Mouse (Mus musculus) forebrain, embryonic 15.5 days (tissue): ENCODE results near the gene Ptprt. TPM values are rescaled to one million over a fixed set of nuclear protein-coding genes. Genes with fewer than 3 reads are reported as not detected.

ENCODE experiments used
- ATAC-seq: fragments of 200-750 bp; cut with Nextera tagmentation; replicated peaks from 2 replicates; pipeline ENCODE4 v1.8.0; 2017; ENCODE audit warnings: mild to moderate bottlenecking, moderate TSS enrichment, moderate library complexity
- H3K27ac ChIP-seq: fragments of 300-500 bp; sonication (generic); replicated peaks from 2 replicates; pipeline ENCODE4 v1.5.1; 2015; ENCODE audit warnings: mild to moderate bottlenecking, inconsistent platforms
- H3K27me3 ChIP-seq: fragments of 300-500 bp; sonication (generic); 2 replicates; pipeline ENCODE4 v1.6.1; 2015; ENCODE audit warnings: inconsistent platforms
- H3K36me3 ChIP-seq: fragments of 300-500 bp; sonication (generic); 2 replicates; pipeline ENCODE4 v1.6.1; 2015; ENCODE audit warnings: mild to moderate bottlenecking, inconsistent platforms
- H3K4me1 ChIP-seq: fragments of 300-500 bp; sonication (generic); 2 replicates; pipeline ENCODE4 v1.6.1; 2015; ENCODE audit warnings: inconsistent platforms
- H3K4me2 ChIP-seq: fragments of 300-500 bp; sonication (generic); replicated peaks from 2 replicates; pipeline ENCODE4 v1.6.1; 2015; ENCODE audit warnings: mild to moderate bottlenecking, inconsistent platforms
- H3K4me3 ChIP-seq: fragments of 300-500 bp; sonication (generic); 2 replicates; pipeline ENCODE4 v1.5.1; 2015; ENCODE audit warnings: mild to moderate bottlenecking, inconsistent platforms
- H3K9ac ChIP-seq: fragments of 300-500 bp; sonication (generic); replicated peaks from 2 replicates; pipeline ENCODE4 v1.6.1; 2015; ENCODE audit warnings: mild to moderate bottlenecking, inconsistent platforms
- H3K9me3 ChIP-seq: fragments of 300-500 bp; sonication (generic); 2 replicates; pipeline ENCODE4 v1.6.1; 2016; ENCODE audit warnings: inconsistent platforms
- WGBS: fragments of 180-500 bp; shearing (Covaris S2); methylation state at CpG from one replicate; pipeline ENCODE4 v1.1.7; 2015; ENCODE audit warnings: mixed read lengths; 5-methylcytosine and 5-hydroxymethylcytosine counted together
- polyA plus RNA-seq: library from polyadenylated mRNA; unstranded; fragments of >200 nt; fragmentation: Nextera tagmentation; extraction: Ambion mirVana; gene quantifications from 2 replicates; pipeline ENCODE4 v1.2.1, GENCODE M21; 2015

The Ptprt gene
- polyA plus RNA-seq, 1 experiment from 2014 or later = 8.2 TPM

DNA sequence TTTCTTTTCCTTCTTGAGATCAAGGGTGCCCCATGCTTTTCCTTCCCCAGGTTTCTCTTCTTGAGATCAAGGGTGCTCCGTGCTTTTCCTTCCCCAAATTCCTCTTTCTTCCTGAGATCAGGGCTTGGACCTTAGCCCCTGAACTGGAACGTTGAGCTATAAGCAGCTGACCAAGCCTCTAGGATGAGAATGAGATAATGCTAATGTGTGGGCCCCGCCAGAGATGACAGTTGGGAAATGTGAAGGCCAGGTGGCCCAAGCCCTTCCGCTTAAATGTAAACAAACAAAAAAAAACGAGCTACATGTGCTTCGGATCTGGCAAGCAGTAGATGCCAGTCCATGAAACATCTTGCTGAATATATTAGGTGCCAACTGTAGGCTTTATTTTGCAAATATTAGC is 266.3 kb downstream of the Ptprt start:
- WGBS = 72% methylated on average over 6 of the region's 6 CpGs
- H3K27ac ChIP-seq = no peak overlapping the region

DNA sequence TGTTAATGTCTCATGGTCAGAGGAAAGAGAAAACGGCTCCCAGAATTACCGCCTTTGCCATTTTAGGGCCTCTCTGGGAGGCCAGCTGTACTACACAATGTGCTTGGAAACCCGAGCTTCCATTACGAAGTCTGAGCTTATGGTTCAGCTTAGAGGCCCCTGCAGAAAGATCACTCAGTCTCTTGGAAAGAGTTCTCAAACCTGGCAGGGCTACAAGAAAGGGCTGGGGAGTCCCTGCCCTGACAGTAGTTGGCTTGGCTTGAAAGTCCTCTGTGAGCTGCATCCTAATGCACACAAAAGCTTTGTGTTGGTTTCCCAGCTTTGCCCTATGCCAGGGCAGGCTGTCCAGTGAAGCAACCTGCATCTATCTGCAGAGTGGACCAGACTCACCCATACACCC is 269.1 kb downstream of the Ptprt start:
- Histone ChIP-seq H3K36me3 (no peaks in the 10 kb centered on the region), H3K9ac (no peak overlapping the region), H3K4me2 (no peak overlapping the region), H3K9me3 (no peaks in the 10 kb centered on the region), H3K27me3 (no peaks in the 10 kb centered on the region), H3K27ac (no peak overlapping the region), H3K4me1 (0 out of 2 replicates have a peak, but pooled peaks cover 3% of the 10 kb centered on the region), H3K4me3 (no peak overlapping the region)
- peak; percentile 43; the same call in 1 of the 2 replicates for ATAC-seq
- 29% methylated on average over 4 of the region's 4 CpGs for WGBS

More for the DNA sequence above, 266.3 kb downstream of the Ptprt start:
- H3K9me3 ChIP-seq = no peaks in the 10 kb centered on the region
- no peak overlapping the region for H3K4me2 ChIP-seq
- 0 out of 2 replicates have a peak, but pooled peaks cover 3% of the 10 kb centered on the region for H3K4me1 ChIP-seq
- no peaks in the 10 kb centered on the region for H3K36me3 ChIP-seq
- no peaks in the 10 kb centered on the region for H3K27me3 ChIP-seq
- ATAC-seq = no peak
- H3K4me3 ChIP-seq = no peak overlapping the region
- H3K9ac ChIP-seq = no peak overlapping the region

DNA sequence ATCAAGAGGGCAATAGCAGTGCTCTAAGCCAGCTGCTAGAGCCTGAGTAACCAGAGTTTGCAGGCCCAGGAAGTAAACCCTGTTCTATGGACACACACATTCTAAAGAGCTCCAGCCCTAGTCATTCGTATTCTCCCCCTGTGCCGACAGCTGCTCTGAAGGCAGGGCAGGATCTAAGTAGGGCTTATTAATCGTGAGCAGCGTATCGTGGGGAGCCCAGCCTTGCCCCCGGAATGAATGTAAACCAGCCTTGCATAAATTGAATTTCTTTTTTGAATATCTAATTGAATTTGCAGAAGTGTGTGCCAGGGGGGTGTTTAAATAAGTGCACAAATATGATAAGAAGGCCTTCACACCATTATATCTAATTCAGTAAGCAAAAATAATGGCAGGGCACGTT is 283.6 kb downstream of the Ptprt start:
- no peak overlapping the region for H3K4me2 ChIP-seq
- H3K36me3 ChIP-seq = no peaks in the 10 kb centered on the region
- H3K27me3 ChIP-seq = no peaks in the 10 kb centered on the region
- no peak for ATAC-seq
- no peak overlapping the region for H3K4me3 ChIP-seq
- no peak overlapping the region for H3K9ac ChIP-seq
- 18% methylated on average over 7 of the region's 7 CpGs for WGBS
- H3K27ac ChIP-seq = no peak overlapping the region
- H3K4me1 ChIP-seq = 0 out of 2 replicates have a peak, but pooled peaks cover 3% of the 10 kb centered on the region
- no peaks in the 10 kb centered on the region for H3K9me3 ChIP-seq

DNA sequence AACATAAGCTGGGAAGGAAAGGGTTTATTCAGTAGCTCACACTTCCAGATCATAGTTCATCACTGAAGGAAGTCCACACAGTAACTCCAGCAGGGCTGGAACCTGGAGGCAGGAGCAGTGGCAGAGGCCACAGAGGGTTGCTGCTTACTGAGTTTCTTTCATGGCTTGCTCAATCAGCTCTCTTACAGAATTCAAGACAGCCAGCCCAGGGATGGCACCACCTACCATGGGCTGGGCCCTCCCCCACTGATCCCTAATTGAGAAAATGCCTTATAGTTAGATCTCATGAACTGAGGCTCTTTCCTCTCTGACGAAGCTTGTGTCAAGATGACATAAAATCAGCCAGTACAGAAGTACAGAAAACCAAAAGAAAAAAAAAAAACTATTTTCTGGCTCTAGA is 311.9 kb downstream of the Ptprt start:
- Histone ChIP-seq H3K27ac (no peak overlapping the region), H3K4me2 (no peak overlapping the region), H3K27me3 (no peaks in the 10 kb centered on the region), H3K4me1 (no peaks in the 10 kb centered on the region), H3K9ac (no peak overlapping the region), H3K36me3 (no peaks in the 10 kb centered on the region), H3K4me3 (no peak overlapping the region), H3K9me3 (no peaks in the 10 kb centered on the region)
- ATAC-seq = no peak
- 57% methylated on average over 1 of the region's 1 CpGs for WGBS

DNA sequence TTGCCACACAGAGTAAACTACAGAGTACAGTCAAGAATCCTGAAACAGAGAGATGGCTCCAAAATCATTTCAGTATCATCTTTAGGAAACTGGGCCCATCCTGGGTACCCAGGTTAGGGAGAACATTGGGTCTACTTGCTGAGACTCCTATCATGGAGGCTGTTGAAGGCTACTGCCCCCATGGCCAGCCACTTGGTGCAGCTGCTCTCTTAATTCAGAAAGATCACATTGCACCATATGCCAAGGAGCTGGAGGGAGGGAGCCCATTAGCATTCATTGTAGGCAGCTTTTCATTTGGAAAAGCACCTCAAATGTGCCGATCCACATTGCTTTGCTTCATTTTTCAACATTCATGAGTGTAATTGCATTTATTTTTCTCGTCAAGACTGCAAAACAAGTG is 319.1 kb downstream of the Ptprt start:
- WGBS = 19% methylated on average over 2 of the region's 2 CpGs
- Histone ChIP-seq H3K4me2 (no peak overlapping the region), H3K4me1 (peaks cover 6% of the 10 kb centered on the region; the same call in 1 of the 2 replicates), H3K36me3 (no peaks in the 10 kb centered on the region), H3K9ac (no peak overlapping the region), H3K27me3 (no peaks in the 10 kb centered on the region), H3K27ac (0 out of 2 replicates have a peak overlapping the region, but pooled peaks have one; percentile 2), H3K9me3 (no peaks in the 10 kb centered on the region), H3K4me3 (no peak overlapping the region)
- no peak for ATAC-seq

DNA sequence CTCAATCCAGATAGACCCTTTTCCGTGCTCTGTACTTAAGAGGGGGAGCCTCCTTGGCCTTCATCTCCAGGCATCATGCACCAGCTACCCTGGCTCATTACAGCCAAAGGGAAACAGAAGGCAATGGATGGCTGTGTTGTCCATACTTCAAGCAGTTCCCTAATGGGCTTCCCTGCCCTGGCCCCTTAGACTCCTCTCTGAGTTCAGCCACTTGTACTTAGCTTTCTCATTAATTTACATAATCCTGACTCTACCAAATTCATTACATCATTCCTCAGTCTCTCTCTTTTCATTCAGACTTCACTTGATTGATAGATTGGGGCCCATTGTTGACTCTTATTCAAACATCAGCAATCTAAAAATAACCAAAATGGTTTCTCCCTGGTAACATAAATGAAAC is 320.7 kb downstream of the Ptprt start:
- no peaks in the 10 kb centered on the region for H3K36me3 ChIP-seq
- WGBS = 19% methylated on average over 1 of the region's 1 CpGs
- no peak overlapping the region for H3K4me3 ChIP-seq
- no peaks in the 10 kb centered on the region for H3K9me3 ChIP-seq
- H3K27me3 ChIP-seq = 0 out of 2 replicates have a peak, but pooled peaks cover 4% of the 10 kb centered on the region
- H3K9ac ChIP-seq = no peak overlapping the region
- H3K4me2 ChIP-seq = no peak overlapping the region
- H3K27ac ChIP-seq = no peak overlapping the region
- ATAC-seq = peak; percentile 82
- peaks cover 6% of the 10 kb centered on the region; the same call in 1 of the 2 replicates for H3K4me1 ChIP-seq

DNA sequence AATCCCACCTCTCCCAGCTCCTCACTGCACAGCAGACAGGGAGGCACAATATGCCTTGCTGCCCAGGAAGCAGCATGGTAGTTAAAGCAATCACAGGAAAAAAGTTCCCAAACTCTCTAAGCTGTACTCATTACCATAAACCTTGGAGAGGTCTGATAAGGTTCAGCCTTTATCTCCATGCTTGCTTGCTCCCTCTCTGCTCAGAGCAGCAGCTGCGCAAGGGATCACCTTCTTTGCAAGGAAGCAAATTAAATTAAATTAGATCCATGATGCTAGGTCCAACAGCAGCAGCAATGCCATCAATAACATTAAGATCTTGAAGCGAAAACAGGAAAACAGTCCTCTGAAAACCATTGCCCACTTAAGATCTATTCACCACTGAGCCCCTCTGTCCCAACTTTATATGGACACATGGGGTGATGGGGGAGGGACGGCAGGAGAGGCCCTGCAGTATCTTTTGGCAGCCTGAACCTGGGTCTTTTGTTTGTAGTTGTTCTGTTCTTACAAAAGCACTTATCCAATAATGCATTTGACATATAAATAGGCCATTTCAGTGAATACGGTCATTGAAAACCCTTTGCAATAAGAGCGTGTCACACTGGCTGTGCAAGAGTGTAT is 328.8 kb downstream of the Ptprt start:
- WGBS = 6% methylated on average over 5 of the region's 5 CpGs
- Histone ChIP-seq H3K9me3 (no peaks in the 10 kb centered on the region), H3K4me2 (no peak overlapping the region), H3K4me1 (peaks cover 4% of the 10 kb centered on the region; the same call in 1 of the 2 replicates), H3K36me3 (no peaks in the 10 kb centered on the region), H3K27ac (no peak overlapping the region), H3K9ac (no peak overlapping the region), H3K4me3 (no peak overlapping the region), H3K27me3 (0 out of 2 replicates have a peak, but pooled peaks cover 4% of the 10 kb centered on the region)
- ATAC-seq = no peak

DNA sequence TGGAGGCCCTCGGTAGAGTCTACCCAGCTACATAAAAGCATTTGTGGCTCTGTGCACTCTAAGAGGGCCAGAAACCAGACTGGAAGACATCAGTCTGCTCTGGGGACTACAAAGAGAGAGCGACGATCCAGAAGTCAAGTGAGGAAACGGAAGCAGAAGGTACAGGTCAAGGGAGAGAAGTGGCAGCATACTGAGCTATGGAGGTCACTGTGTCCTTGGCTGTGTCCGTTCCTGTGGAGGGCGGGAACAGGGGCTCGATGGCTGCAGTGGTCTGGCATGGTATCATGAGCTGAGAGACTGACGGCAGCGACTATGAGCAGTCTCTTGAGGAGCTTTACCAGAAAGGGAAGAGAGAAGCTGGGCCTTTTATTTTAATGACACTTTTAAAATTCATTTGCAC is 331.5 kb downstream of the Ptprt start:
- H3K4me3 ChIP-seq = no peak overlapping the region
- no peaks in the 10 kb centered on the region for H3K27me3 ChIP-seq
- H3K4me2 ChIP-seq = no peak overlapping the region
- no peak overlapping the region for H3K27ac ChIP-seq
- H3K9ac ChIP-seq = no peak overlapping the region
- WGBS = 91% methylated on average over 9 of the region's 9 CpGs
- H3K36me3 ChIP-seq = no peaks in the 10 kb centered on the region
- no peaks in the 10 kb centered on the region for H3K9me3 ChIP-seq
- peaks cover 4% of the 10 kb centered on the region; the same call in 1 of the 2 replicates for H3K4me1 ChIP-seq
- no peak for ATAC-seq

DNA sequence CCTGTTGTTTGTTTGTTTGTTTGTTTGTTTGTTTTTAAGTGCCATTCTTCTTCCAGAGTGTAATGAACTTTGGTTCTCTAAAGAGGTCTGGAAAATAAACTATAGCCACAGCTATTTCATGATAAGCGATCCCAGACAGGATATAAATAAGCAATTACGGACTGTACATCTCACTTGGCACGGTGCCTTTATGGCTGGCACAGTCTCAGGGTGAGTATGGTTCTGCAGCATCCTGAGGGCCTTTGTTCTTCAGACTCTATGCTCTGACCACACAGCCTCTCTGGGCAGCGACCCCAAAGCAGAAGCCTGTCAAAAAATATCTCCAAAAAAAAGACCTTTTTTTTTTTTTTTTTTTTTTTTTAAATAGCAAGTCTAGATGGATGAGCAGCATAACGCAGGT is 338.5 kb downstream of the Ptprt start:
- ATAC-seq = no peak
- no peak overlapping the region for H3K27ac ChIP-seq
- H3K4me3 ChIP-seq = no peak overlapping the region
- WGBS = 51% methylated on average over 5 of the region's 5 CpGs
- peaks cover 7% of the 10 kb centered on the region; the same call in 1 of the 2 replicates for H3K4me1 ChIP-seq
- H3K9ac ChIP-seq = no peak overlapping the region
- H3K9me3 ChIP-seq = no peaks in the 10 kb centered on the region
- H3K4me2 ChIP-seq = no peak overlapping the region
- no peaks in the 10 kb centered on the region for H3K36me3 ChIP-seq
- no peaks in the 10 kb centered on the region for H3K27me3 ChIP-seq

DNA sequence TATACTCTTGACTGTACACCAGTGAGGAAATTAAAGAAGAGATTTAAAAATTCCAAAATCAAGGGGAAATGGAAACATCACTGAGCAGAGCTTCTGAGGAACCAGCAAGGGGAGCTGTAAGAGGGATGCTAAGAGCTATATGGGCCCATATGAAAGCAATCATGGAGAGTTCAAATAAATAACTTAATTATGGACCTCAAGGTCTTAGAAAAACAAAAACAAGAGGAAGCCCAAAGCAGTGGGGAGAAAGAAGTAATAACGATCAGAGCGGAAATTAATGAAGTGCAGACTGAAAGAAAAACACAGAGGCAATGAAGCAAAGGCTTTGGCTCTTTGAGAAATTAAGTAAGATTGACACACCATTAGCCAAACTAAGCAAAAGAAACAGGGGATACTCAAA is 353.0 kb downstream of the Ptprt start:
- no peaks in the 10 kb centered on the region for H3K36me3 ChIP-seq
- H3K9ac ChIP-seq = no peak overlapping the region
- ATAC-seq = no peak
- 16% methylated on average over 2 of the region's 2 CpGs for WGBS
- H3K4me1 ChIP-seq = no peaks in the 10 kb centered on the region
- H3K4me2 ChIP-seq = no peak overlapping the region
- no peaks in the 10 kb centered on the region for H3K9me3 ChIP-seq
- H3K27me3 ChIP-seq = no peaks in the 10 kb centered on the region
- no peak overlapping the region for H3K4me3 ChIP-seq
- H3K27ac ChIP-seq = no peak overlapping the region

DNA sequence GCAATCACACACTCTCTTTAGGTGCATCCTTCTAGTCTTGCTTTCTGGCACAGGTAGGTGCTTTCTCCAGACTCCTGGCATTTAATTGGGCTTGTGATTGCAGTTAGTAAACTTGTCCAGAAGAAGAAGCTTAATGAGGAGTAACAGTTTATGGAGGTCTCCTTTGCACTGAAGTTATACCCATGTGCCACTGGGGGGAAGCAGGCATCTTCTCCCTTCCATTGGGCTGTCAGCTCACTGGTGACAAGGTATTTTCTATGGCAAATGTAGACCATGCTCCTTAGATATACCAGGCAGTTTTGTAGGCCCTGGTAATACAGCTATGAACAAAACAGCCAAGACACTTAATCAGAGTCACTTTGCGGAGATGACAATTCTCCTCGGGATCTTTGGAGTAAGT is 366.9 kb downstream of the Ptprt start:
- H3K36me3 ChIP-seq = no peaks in the 10 kb centered on the region
- ATAC-seq = no peak

DNA sequence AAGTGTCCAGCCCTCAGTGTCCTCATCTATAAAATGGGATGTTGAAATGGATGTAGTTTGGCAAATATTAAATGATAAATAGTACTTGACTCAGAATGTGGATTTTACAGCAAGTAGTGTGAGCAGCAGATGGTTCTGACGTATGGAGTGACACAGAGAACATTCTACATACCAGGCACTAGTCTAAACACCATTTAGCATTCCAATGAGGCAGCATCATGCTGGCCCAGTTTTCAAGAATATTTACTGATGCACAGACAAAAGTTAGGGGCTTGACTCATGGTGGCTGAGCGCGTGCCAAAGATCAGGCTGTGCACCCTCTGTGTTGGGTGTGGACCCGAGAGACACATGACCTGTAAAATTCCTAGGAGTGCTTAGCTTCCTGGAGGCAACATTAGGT is 378.3 kb downstream of the Ptprt start:
- Histone ChIP-seq H3K27ac (peak overlapping the region; percentile 82), H3K36me3 (no peaks in the 10 kb centered on the region), H3K4me3 (no peak overlapping the region), H3K27me3 (no peaks in the 10 kb centered on the region), H3K4me1 (peaks cover 21% of the 10 kb centered on the region), H3K4me2 (no peak overlapping the region), H3K9ac (no peak overlapping the region), H3K9me3 (no peaks in the 10 kb centered on the region)
- ATAC-seq = peak; percentile 90
- WGBS = 42% methylated on average over 4 of the region's 4 CpGs

More for the DNA sequence above, 366.9 kb downstream of the Ptprt start:
- Histone ChIP-seq H3K27me3 (no peaks in the 10 kb centered on the region), H3K4me1 (no peaks in the 10 kb centered on the region), H3K9ac (no peak overlapping the region), H3K4me2 (no peak overlapping the region), H3K9me3 (no peaks in the 10 kb centered on the region), H3K4me3 (no peak overlapping the region), H3K27ac (no peak overlapping the region)
- WGBS = 80% methylated on average over 2 of the region's 2 CpGs

DNA sequence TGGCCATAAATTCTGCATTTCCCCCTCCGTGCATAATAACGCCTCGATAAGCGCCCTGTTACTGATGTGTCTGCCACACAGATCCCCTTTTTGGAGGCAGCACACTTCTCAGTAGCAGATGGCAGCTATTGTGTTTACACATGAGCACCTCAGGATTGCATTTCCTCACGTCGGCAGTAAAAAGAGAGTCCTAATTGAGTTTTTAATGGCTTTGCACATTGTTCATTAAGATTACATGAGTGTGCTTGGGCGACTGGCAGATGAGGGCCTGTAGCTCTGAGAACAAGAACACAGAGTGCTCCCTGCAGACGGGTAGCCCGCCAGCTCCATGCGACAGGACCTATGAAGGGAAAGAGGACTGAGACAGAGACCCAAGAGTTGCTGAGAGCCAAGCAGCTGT is 378.8 kb downstream of the Ptprt start:
- Histone ChIP-seq H3K4me3 (no peak overlapping the region), H3K36me3 (no peaks in the 10 kb centered on the region), H3K27ac (peak overlapping the region; percentile 82), H3K27me3 (no peaks in the 10 kb centered on the region), H3K4me2 (no peak overlapping the region), H3K9me3 (no peaks in the 10 kb centered on the region), H3K4me1 (peaks cover 21% of the 10 kb centered on the region), H3K9ac (no peak overlapping the region)
- 12% methylated on average over 10 of the region's 10 CpGs for WGBS
- ATAC-seq = peak; percentile 94
